Mouse (Mus musculus) embryonic facial prominence, embryonic 12.5 days (tissue): Measurements from ENCODE around the gene Vps29. TPM values are rescaled to one million over a fixed set of nuclear protein-coding genes. Genes with fewer than 3 reads are reported as not detected.

Experiments
- ATAC-seq: fragments of 200-750 bp; cut with Nextera tagmentation; 2 replicates; pipeline ENCODE4 v1.8.0; 2017; ENCODE audit not compliant: insufficient number of reproducible peaks, insufficient read depth, low FRiP score, low TSS enrichment
- H3K27ac ChIP-seq: fragments of 300-500 bp; sonication (generic); 2 replicates; pipeline ENCODE4 v1.5.1; 2016; ENCODE audit warnings: mild to moderate bottlenecking
- H3K27me3 ChIP-seq: fragments of 300-500 bp; sonication (generic); 2 replicates; pipeline ENCODE4 v1.6.1; 2016; ENCODE audit warnings: mild to moderate bottlenecking, moderate library complexity
- H3K36me3 ChIP-seq: fragments of 300-500 bp; sonication (generic); 2 replicates; pipeline ENCODE4 v1.6.1; 2016; ENCODE audit warnings: mild to moderate bottlenecking
- H3K4me1 ChIP-seq: fragments of 300-500 bp; sonication (generic); 2 replicates; pipeline ENCODE4 v1.6.1; 2016
- H3K4me2 ChIP-seq: fragments of 300-500 bp; sonication (generic); replicated peaks from 2 replicates; pipeline ENCODE4 v1.6.1; 2016; ENCODE audit warnings: mild to moderate bottlenecking, moderate library complexity
- H3K4me3 ChIP-seq: fragments of 300-500 bp; sonication (generic); 2 replicates; pipeline ENCODE4 v1.5.1; 2016; ENCODE audit warnings: mild to moderate bottlenecking
- H3K9ac ChIP-seq: fragments of 300-500 bp; sonication (generic); 2 replicates; pipeline ENCODE4 v1.6.1; 2016; ENCODE audit warnings: mild to moderate bottlenecking, moderate library complexity
- H3K9me3 ChIP-seq: fragments of 300-500 bp; sonication (generic); 2 replicates; pipeline ENCODE4 v1.6.1; 2016; ENCODE audit warnings: mild to moderate bottlenecking, moderate library complexity
- WGBS: fragments of 180-500 bp; shearing (Covaris S2); methylation state at CpG from one replicate; pipeline ENCODE4 v1.1.7; 2016; 5-methylcytosine and 5-hydroxymethylcytosine counted together
- polyA plus RNA-seq: library from polyadenylated mRNA; unstranded; fragments of >200 nt; fragmentation: Nextera tagmentation; extraction: Ambion mirVana; gene quantifications from 2 replicates; pipeline ENCODE4 v1.2.1, GENCODE M21; 2016

The Vps29 gene
- polyA plus RNA-seq, 1 experiment from 2014 or later: 183 TPM

DNA sequence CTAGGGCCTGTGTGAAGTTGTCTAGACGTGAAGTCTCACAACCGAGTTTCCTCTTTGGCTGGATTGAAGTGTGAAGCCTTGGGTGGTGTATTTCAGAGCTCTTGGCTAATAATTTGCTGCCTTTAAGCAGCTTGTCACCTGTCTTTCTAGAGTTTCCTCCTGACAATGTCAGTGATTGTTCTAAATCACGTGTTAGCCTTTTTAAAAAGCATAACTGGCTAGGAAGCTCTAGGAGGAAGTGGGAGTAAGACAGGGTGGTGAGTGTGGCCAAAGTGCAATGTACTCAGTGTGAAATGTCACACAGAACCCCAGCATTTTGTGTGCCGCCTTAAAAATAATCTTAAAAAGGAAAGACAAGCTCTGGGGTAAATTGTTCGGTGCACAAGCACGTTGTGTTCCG is 10.4 kb upstream of the Vps29 start:
- 60% methylated on average over 7 of the region's 7 CpGs for WGBS
- ATAC-seq: no peak

DNA sequence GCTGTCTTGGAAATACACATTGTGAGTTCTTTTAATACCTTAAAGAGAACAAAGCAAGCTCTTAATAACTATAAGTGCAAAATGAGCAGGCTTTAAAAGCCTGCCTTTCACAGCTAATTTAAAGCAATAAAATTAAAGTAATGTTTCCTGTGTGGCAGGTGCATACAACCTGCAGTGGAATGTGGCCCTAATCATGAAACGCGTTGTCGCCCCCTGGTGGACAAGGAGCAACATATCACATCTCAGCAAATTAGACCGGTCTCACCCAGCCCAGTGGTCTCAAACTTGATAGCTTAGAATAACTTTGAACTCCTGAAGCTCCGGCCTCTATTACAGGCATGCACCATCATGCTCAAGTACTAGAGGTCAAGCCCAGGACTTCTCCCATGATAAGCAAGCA is 9.9 kb upstream of the Vps29 start:
- H3K27me3 ChIP-seq: no peaks in the 10 kb centered on the region
- H3K4me3 ChIP-seq: no peak overlapping the region
- no peaks in the 10 kb centered on the region for H3K4me1 ChIP-seq
- H3K9ac ChIP-seq: no peak overlapping the region
- H3K36me3 ChIP-seq: no peaks in the 10 kb centered on the region
- ATAC-seq: no peak
- WGBS: 7% methylated on average over 5 of the region's 5 CpGs
- no peak overlapping the region for H3K27ac ChIP-seq
- no peaks in the 10 kb centered on the region for H3K9me3 ChIP-seq
- H3K4me2 ChIP-seq: no peak overlapping the region

More for the DNA sequence above, 10.4 kb upstream of the Vps29 start:
- Histone ChIP-seq H3K27me3 (no peaks in the 10 kb centered on the region), H3K9me3 (no peaks in the 10 kb centered on the region), H3K9ac (no peak overlapping the region), H3K4me3 (no peak overlapping the region), H3K27ac (no peak overlapping the region), H3K4me1 (no peaks in the 10 kb centered on the region), H3K4me2 (no peak overlapping the region), H3K36me3 (no peaks in the 10 kb centered on the region)

GRCm38 (mm10) chr5:122345777-122346176 is 8.4 kb upstream of the Vps29 start:
- Histone ChIP-seq H3K4me1 (no peaks in the 10 kb centered on the region), H3K9ac (no peak overlapping the region), H3K27ac (no peak overlapping the region), H3K4me3 (no peak overlapping the region), H3K36me3 (no peaks in the 10 kb centered on the region), H3K27me3 (no peaks in the 10 kb centered on the region), H3K9me3 (no peaks in the 10 kb centered on the region), H3K4me2 (no peak overlapping the region)
- WGBS: 68% methylated on average over 4 of the region's 4 CpGs
- no peak for ATAC-seq

DNA sequence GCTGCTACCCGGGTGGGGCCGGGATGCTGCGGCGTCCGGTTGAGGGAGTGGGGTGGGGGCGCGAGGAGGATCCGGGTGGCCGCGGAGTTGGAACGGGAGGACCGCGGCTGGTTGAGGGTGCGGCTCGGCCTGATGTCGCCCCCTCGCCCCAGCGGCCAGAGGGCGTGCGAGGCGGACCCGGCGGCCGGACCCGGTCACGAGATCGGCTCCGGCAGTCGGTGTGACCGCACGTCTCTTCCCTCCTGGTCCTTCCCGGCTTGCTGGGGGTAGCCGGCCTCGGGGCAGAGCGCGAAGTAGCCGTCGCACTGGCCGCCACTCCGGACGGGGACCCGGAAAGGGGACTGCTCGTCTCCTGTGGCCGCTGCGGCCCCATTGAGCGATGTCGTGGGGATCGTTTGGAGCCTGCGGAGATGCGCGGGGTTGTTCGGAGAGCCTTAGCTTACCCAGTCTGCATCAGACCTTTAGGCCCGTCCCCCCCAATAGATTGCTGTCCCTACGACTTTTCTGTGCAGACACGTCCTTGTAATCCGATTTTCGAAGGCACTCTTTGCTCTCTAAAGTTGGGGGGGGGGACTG is 411 bp downstream of the Vps29 start:
- H3K27ac ChIP-seq: peak overlapping the region; percentile 37
- H3K9ac ChIP-seq: peak overlapping the region; percentile 75
- no peaks in the 10 kb centered on the region for H3K27me3 ChIP-seq
- H3K4me1 ChIP-seq: no peaks in the 10 kb centered on the region
- WGBS: under 1% methylated on average over 52 of the region's 57 CpGs
- H3K4me2 ChIP-seq: peak overlapping the region; percentile 70
- no peaks in the 10 kb centered on the region for H3K9me3 ChIP-seq
- peaks cover 12% of the 10 kb centered on the region; the same call in 1 of the 2 replicates for H3K36me3 ChIP-seq
- H3K4me3 ChIP-seq: peak overlapping the region; percentile 85
- ATAC-seq: 0 out of 2 replicates have a peak, but pooled peaks have one; percentile 32

DNA sequence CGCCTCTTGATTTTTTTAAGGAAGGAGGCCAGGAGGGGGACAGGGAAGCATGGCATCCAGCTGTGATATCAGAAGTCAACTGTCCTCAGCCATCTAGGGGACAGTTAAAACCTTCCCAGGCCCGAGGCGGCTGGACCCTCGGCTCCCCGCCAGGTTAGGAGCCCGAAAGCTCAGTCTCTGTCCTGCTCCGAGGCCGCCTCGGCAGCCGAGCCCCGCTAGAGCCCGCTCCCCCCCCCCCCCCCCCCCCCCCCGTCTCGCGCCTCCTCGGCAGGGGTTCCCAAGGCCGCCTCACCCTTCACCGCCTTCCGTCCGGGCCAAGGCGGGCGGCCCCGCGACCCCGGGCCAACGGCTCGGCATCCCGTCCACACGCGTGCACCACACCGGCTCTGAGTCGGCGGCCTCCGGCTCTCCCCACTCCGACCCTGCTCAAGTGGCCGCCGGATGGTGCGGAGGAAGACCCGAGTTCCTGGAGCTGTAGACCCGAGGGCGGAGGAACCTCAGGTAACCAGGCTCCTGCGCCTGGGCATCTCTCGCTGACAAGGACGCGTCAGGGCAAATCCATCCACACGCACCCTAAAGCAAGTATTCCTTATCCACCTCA is 17.5 kb downstream of the Vps29 start, which contains the start of gene Gpn3:
Gene Gpn3, plus strand, starts transcription at position 286 of the 601 bp plus-strand sequence.
- Histone ChIP-seq H3K4me3 (peak within 1 kb of the TSS; percentile 77), H3K27ac (peak within 1 kb of the TSS; percentile 97), H3K9ac (peak within 1 kb of the TSS; percentile 84), H3K9me3 (no peaks in the 10 kb centered on the region), H3K4me1 (peaks cover 16% of the 10 kb centered on the region), H3K4me2 (peak within 1 kb of the TSS; percentile 72), H3K27me3 (no peaks in the 10 kb centered on the region), H3K36me3 (peaks cover 37% of the 10 kb centered on the region)
- ATAC-seq: peak; percentile 79
- 1% methylated on average over 25 of the region's 46 CpGs for WGBS

DNA sequence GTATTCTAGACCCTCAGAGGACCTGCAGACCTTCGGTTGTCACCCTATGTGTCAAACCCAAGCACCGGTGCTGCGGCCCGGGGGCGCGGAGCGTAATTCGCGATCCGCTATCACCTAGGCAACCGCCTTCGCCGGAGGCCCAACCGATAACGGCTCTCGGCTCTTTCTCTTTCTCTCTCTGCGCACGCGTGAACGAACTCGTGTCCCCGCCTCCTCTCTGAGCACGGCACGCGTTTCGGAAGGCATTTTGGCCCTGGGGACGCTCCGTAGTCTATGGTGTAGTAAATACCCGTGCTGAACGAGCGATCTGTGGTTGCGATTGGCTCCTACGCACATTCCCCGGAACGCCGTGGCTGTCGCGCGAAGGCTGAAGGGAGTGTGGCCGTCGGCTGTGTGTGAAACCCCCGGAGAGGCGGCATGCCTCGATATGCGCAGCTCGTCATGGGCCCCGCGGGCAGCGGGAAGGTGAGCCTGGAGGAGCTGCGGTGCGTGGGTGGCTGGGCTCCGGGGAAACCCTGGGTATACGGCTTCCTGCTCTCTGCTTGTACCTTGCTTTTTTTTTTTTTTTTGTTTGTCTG is 18.1 kb downstream of the Vps29 start, which contains the start of gene Fam216a:
Gene Fam216a, minus strand, starts transcription at position 173 of the 578 bp plus-strand sequence.
- peak; percentile 92 for ATAC-seq
- Histone ChIP-seq H3K36me3 (peaks cover 31% of the 10 kb centered on the region), H3K4me2 (peak within 1 kb of the TSS; percentile 72), H3K27ac (peak within 1 kb of the TSS; percentile 97), H3K9me3 (no peaks in the 10 kb centered on the region), H3K27me3 (no peaks in the 10 kb centered on the region), H3K4me1 (peaks cover 16% of the 10 kb centered on the region), H3K9ac (peak within 1 kb of the TSS; percentile 84), H3K4me3 (peak within 1 kb of the TSS; percentile 77)
- under 1% methylated on average over 53 of the region's 53 CpGs for WGBS

DNA sequence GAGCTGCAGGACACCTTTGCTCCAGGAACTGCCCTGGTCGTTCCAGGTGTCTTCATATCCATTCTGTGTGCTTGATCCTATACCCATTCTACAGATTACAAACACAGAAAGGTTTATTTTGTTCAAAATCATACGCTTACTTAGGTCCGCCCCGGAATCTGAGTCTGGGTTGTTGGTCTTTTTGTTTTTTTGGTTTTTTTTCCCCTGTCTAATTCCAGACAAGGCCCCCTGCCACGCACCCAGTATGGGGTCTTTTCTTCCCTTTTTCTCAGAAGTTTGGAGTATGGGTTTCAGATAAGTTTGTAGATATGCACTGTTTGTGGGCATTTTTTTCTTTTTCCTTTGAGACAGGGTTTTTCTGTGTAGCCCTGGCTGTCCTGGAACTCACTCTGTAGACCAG is 18.7 kb downstream of the Vps29 start:
- no peaks in the 10 kb centered on the region for H3K27me3 ChIP-seq
- no peak for ATAC-seq
- peak overlapping the region; percentile 84 for H3K9ac ChIP-seq
- peak overlapping the region; percentile 97; the same call in 1 of the 2 replicates for H3K27ac ChIP-seq
- peaks cover 16% of the 10 kb centered on the region for H3K4me1 ChIP-seq
- peak overlapping the region; percentile 72 for H3K4me2 ChIP-seq
- peaks cover 25% of the 10 kb centered on the region for H3K36me3 ChIP-seq
- H3K4me3 ChIP-seq: peak overlapping the region; percentile 77
- WGBS: 7% methylated on average over 5 of the region's 5 CpGs
- no peaks in the 10 kb centered on the region for H3K9me3 ChIP-seq

DNA sequence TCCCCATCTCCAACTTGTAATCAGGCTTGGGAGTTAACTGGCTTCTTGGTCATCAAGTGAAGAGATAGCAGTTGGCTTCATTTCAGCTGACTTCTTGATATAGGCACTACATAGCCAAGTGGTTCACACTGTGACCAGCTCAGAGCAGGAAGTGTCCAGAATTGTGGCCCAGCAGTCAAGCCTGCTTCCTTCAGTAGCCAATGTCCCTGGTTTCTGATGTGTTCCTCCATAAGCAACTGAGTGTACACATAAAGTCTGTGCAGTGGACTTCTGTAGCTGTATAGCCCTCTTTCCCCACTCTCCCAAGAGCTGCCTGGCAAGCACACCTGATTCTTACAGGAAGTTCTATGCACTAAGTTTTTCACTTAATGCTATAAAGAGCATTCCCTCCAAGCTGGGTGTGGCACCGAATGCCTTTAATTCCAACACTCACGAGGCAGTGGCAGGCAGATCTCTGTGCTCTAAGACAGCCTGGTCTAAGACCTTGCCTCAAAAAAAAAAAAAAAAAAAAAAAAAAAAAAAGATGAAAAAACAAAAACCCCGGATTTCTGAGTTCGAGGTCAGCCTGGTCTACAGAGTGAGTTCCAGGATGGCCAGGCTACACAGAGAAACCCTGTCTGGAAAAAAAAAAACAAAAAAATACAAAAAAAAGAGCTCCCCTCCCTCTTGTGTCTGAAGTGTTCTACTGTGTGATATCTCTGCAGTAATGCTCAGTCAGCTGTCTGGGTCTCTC is 23.1 kb downstream of the Vps29 start:
- H3K27me3 ChIP-seq: no peaks in the 10 kb centered on the region
- H3K4me2 ChIP-seq: no peak overlapping the region
- WGBS: 92% methylated on average over 4 of the region's 4 CpGs
- H3K36me3 ChIP-seq: peaks cover 45% of the 10 kb centered on the region
- no peak overlapping the region for H3K9ac ChIP-seq
- no peak for ATAC-seq
- H3K4me1 ChIP-seq: peaks cover 10% of the 10 kb centered on the region
- no peak overlapping the region for H3K4me3 ChIP-seq
- H3K9me3 ChIP-seq: no peaks in the 10 kb centered on the region
- H3K27ac ChIP-seq: no peak overlapping the region

- Histone ChIP-seq H3K4me3 (no peak overlapping the region), H3K4me2 (no peak overlapping the region), H3K4me1 (peaks cover 6% of the 10 kb centered on the region), H3K36me3 (peaks cover 49% of the 10 kb centered on the region), H3K27ac (no peak overlapping the region), H3K9ac (no peak overlapping the region), H3K9me3 (no peaks in the 10 kb centered on the region), H3K27me3 (no peaks in the 10 kb centered on the region)
- no peak for ATAC-seq
- 92% methylated on average over 12 of the region's 12 CpGs for WGBS
These were observed 24.0 kb downstream of the Vps29 start for GRCm38 (mm10) chr5:122378171-122378570.

GRCm38 (mm10) chr5:122379374-122380155 is 25.4 kb downstream of the Vps29 start:
- WGBS: 63% methylated on average over 11 of the region's 11 CpGs
- H3K9me3 ChIP-seq: no peaks in the 10 kb centered on the region
- H3K36me3 ChIP-seq: peaks cover 46% of the 10 kb centered on the region
- peak; percentile 56; the same call in 1 of the 2 replicates for ATAC-seq
- H3K4me2 ChIP-seq: no peak overlapping the region
- H3K27me3 ChIP-seq: no peaks in the 10 kb centered on the region
- H3K4me1 ChIP-seq: no peaks in the 10 kb centered on the region
- no peak overlapping the region for H3K4me3 ChIP-seq
- no peak overlapping the region for H3K9ac ChIP-seq
- no peak overlapping the region for H3K27ac ChIP-seq

DNA sequence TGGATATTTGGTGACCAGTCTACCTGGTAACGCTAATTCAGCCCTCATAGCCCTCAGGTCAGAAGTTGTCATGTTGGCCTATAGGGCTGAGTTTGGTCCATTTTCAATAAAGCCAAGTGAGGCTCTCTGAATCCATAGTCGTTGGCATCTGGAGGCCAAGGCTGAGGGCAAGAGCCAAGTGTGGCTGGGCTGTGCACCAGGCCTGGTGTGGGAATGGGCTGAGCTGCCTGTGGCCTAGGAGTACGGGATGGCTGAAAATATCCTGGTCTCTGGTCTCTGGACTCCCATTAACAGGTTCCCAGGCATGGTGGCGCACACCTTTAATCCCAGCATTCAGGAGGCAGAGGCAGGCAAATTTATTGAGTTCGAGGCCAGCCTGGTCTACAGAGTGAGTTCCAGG is 35.8 kb downstream of the Vps29 start:
- Histone ChIP-seq H3K36me3 (0 out of 2 replicates have a peak, but pooled peaks cover 3% of the 10 kb centered on the region), H3K9ac (no peak overlapping the region), H3K27ac (no peak overlapping the region), H3K4me3 (no peak overlapping the region), H3K9me3 (no peaks in the 10 kb centered on the region), H3K4me1 (peaks cover 11% of the 10 kb centered on the region), H3K4me2 (no peak overlapping the region), H3K27me3 (no peaks in the 10 kb centered on the region)
- no peak for ATAC-seq
- 90% methylated on average over 5 of the region's 5 CpGs for WGBS
